Mouse (Mus musculus) stomach, embryonic 14.5 days (tissue): Measurements from ENCODE around the gene Zfhx3. TPM values are rescaled to one million over a fixed set of nuclear protein-coding genes. Genes with fewer than 3 reads are reported as not detected.

Experiments
- ATAC-seq: fragments of 200-750 bp; cut with Nextera tagmentation; 2 replicates; pipeline ENCODE4 v1.8.0; 2017; ENCODE audit warnings: low read depth, moderate TSS enrichment; ENCODE audit not compliant: insufficient number of reproducible peaks, insufficient read depth, low FRiP score
- H3K27ac ChIP-seq: fragments of 300-500 bp; sonication (generic); 2 replicates; pipeline ENCODE4 v1.5.1; 2014; ENCODE audit warnings: mild to moderate bottlenecking, low read length, moderate library complexity, mixed read lengths
- H3K27me3 ChIP-seq: fragments of 300-500 bp; sonication (generic); 2 replicates; pipeline ENCODE4 v1.6.1; 2014; ENCODE audit warnings: low read length, control low read depth, mixed read lengths; ENCODE audit not compliant: control insufficient read depth, insufficient read depth
- H3K36me3 ChIP-seq: fragments of 300-500 bp; sonication (generic); 2 replicates; pipeline ENCODE4 v1.6.1; 2014; ENCODE audit warnings: mild to moderate bottlenecking, control low read depth, low read length, moderate library complexity, mixed read lengths; ENCODE audit not compliant: control insufficient read depth, insufficient read depth
- H3K4me1 ChIP-seq: fragments of 300-500 bp; sonication (generic); 2 replicates; pipeline ENCODE4 v1.6.1; 2014; ENCODE audit warnings: low read length, control low read depth, mixed read lengths; ENCODE audit not compliant: control insufficient read depth, insufficient read depth
- H3K4me2 ChIP-seq: fragments of 300-500 bp; sonication (generic); replicated peaks from 2 replicates; pipeline ENCODE4 v1.6.1; 2014; ENCODE audit warnings: low read depth, low read length, control low read depth
- H3K4me3 ChIP-seq: fragments of 300-500 bp; sonication (generic); 2 replicates; pipeline ENCODE4 v1.5.1; 2014; ENCODE audit warnings: low read depth, low read length, control low read depth
- H3K9ac ChIP-seq: fragments of 300-500 bp; sonication (generic); replicated peaks from 2 replicates; pipeline ENCODE4 v1.6.1; 2014; ENCODE audit warnings: low read depth, mild to moderate bottlenecking, control low read depth, low read length, moderate library complexity, mixed read lengths
- H3K9me3 ChIP-seq: fragments of 300-500 bp; sonication (generic); 2 replicates; pipeline ENCODE4 v1.6.1; 2016; ENCODE audit warnings: low read depth, low read length, control low read depth; ENCODE audit not compliant: control insufficient read depth
- WGBS: fragments of 180-500 bp; shearing (Covaris S2); extraction: QIAGEN DNeasy Blood & Tissue Kit; methylation state at CpG from one replicate; pipeline ENCODE4 v1.1.7; 2014; 5-methylcytosine and 5-hydroxymethylcytosine counted together
- polyA plus RNA-seq: library from polyadenylated mRNA; unstranded; fragments of >200 nt; fragmentation: Nextera tagmentation; extraction: Ambion mirVana; gene quantifications from 2 replicates; pipeline ENCODE4 v1.2.1, GENCODE M21; 2014

The Zfhx3 gene
- polyA plus RNA-seq, 1 experiment from 2014 or later: 25.4 TPM

DNA sequence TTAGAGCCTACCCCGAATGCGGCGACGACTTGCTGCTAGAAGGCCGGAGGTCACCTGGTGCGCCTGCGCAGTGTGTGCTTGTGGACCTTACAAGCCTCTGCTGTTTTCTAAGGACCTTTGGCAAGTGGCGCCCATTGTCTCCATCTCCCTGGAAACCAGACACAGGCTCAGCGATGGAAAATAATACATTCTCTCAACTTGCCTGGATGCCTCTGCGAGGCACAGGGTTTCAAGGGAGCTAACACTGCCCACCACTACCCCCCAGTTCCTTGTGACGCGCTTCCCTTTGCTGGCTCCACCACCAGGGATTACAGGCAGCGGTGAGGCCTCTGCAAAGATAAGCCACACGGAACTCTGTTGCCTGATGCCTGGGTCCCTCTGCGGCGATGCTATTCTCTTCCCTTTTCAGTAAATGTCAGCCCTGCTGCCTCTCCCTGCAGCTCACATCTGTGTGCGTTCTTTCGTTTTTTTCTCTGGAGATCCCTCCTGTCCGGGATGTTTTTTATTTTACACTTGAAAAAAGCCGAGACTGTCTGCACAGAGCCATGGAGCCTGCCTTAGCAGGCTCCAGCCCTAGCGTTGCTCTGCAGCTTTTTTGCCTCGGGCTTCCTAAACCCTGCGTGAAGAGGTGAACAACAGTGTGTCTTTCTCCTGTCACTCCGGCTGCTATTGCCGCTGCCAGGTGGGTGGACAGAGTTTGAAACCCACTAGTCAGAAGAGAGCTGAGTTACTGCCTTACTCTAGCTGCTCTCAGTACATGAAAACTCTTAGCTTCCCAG is 464.5 kb downstream of the Zfhx3 start:
- Histone ChIP-seq H3K9me3 (no peaks in the 10 kb centered on the region), H3K4me1 (no peaks in the 10 kb centered on the region), H3K4me3 (no peak overlapping the region), H3K27me3 (no peaks in the 10 kb centered on the region), H3K27ac (no peak overlapping the region), H3K9ac (no peak overlapping the region), H3K36me3 (no peaks in the 10 kb centered on the region), H3K4me2 (no peak overlapping the region)
- ATAC-seq: no peak
- WGBS: 50% methylated on average over 25 of the region's 25 CpGs

DNA sequence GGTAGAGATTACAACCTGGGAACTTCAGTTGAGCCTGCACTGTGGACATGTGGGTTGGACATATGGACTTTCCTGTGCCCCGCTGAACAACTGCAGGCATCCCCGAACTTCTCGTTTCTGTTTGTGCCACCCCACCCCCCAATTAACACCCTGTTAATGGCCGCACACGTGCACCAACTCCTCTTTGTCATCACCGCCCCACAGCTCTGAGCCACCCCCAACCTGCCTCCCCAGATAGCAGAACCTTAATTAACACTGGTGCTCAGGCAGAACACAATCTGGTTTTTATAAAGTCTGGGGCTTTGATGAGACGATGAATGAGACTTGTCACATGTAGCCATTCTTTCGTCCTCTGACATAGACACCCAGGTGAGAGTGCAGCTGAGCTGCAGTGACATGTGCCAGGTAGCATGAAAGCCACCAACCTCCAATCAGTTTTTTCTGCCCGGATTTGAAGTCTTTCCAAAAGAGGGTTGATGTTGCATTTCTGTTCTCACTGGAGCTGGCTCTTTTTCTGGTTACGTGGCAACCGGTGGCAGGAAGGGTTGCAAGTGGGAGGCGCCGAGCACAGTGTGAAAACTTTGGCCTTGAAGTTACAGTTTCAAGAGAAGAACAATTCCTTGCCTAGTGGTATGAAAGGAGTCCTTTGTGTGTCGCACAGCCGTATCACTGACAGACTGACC is 476.9 kb downstream of the Zfhx3 start:
- H3K4me1 ChIP-seq: no peaks in the 10 kb centered on the region
- no peaks in the 10 kb centered on the region for H3K27me3 ChIP-seq
- no peaks in the 10 kb centered on the region for H3K36me3 ChIP-seq
- H3K9ac ChIP-seq: no peak overlapping the region
- no peak overlapping the region for H3K4me3 ChIP-seq
- 65% methylated on average over 15 of the region's 15 CpGs for WGBS
- no peak for ATAC-seq
- H3K4me2 ChIP-seq: no peak overlapping the region
- no peaks in the 10 kb centered on the region for H3K9me3 ChIP-seq
- no peak overlapping the region for H3K27ac ChIP-seq

DNA sequence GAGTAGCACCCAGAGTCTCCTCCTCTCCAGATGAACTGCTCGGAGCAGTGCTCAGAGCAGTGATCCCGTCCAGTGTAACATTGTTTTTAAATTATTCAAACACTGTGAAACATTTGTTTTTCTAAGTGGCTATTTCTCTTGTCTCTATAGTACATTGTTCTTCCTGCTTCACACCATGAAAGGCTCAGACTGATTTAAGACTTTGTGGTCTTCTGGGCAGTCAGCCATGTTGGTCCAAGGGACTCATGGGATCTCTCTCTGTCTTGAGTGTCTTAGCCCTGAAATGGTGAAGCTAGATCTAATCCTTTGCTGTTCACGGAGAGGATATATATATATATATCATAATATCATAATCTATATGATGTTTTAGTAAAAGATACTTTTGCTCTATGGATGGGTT is 480.1 kb downstream of the Zfhx3 start:
- Histone ChIP-seq H3K4me2 (no peak overlapping the region), H3K4me1 (no peaks in the 10 kb centered on the region), H3K4me3 (no peak overlapping the region), H3K36me3 (no peaks in the 10 kb centered on the region), H3K27me3 (no peaks in the 10 kb centered on the region), H3K27ac (no peak overlapping the region), H3K9me3 (no peaks in the 10 kb centered on the region), H3K9ac (no peak overlapping the region)
- no peak for ATAC-seq
- WGBS: 57% methylated on average over 3 of the region's 3 CpGs

DNA sequence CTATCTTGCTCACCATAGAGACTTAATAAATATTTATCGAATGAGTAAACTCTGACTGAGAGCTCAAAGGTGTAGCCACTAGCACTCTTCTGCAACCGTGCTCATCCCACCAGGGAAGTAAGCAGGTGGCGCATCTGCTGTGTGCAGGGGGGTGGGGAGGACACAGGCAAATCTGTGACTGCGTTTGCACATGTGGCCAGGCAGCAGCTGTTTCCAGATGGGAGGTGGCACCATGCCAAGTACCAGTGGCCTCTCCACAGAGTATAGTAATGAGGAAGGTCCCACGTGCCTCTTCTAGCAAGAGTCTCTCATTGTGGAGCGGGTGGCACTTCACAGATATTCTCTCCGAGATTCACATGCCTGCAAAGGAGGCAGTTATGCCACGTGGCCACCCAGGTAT is 481.9 kb downstream of the Zfhx3 start:
- 59% methylated on average over 8 of the region's 8 CpGs for WGBS
- peak; percentile 63; the same call in 1 of the 2 replicates for ATAC-seq

DNA sequence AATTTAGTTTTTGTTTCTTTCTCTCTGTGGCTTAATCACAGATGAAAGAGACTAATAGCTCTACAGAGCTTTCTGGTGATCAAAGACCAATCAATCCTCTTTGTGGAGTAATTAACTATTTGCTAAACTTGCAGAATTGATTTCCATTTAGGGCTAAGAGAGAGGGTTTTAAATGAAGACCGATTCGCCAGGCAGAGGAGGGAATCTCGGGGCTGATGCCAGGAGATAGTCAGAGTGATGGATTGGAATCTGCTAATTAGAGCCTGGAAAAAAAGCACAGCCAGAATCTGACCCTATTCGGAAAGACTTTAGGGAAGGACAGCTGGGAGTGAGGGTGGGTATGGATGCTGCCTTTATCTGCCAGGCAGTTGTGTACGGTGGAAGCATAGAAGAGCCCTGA is 490.9 kb downstream of the Zfhx3 start:
- Histone ChIP-seq H3K36me3 (no peaks in the 10 kb centered on the region), H3K9ac (no peak overlapping the region), H3K9me3 (no peaks in the 10 kb centered on the region), H3K27ac (no peak overlapping the region), H3K4me1 (no peaks in the 10 kb centered on the region), H3K4me2 (no peak overlapping the region), H3K4me3 (no peak overlapping the region), H3K27me3 (no peaks in the 10 kb centered on the region)
- WGBS: 24% methylated on average over 5 of the region's 5 CpGs
- no peak for ATAC-seq

More for the DNA sequence above, 481.9 kb downstream of the Zfhx3 start:
- Histone ChIP-seq H3K36me3 (no peaks in the 10 kb centered on the region), H3K4me1 (no peaks in the 10 kb centered on the region), H3K27me3 (no peaks in the 10 kb centered on the region), H3K4me3 (no peak overlapping the region), H3K9me3 (no peaks in the 10 kb centered on the region), H3K9ac (no peak overlapping the region), H3K4me2 (no peak overlapping the region), H3K27ac (no peak overlapping the region)

DNA sequence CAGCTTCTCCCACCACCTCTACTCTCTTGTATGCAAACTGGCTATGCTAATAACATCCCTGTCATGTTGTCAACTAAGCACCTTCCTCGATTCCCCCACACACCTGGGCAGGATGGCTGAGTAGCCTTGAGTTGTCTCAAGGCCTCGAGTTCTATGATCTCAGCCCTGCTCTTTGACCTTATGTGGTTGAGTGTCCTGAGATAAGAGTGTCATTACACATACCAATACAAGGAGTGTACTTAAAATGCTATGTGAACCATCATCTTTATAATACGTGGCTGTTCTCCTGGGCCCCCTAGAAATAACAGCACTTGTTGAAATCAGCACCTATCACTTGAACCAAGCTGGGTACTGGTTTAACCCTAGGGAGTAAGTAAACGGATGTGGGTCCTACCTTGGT is 492.1 kb downstream of the Zfhx3 start:
- Histone ChIP-seq H3K27ac (no peak overlapping the region), H3K4me3 (no peak overlapping the region), H3K9ac (no peak overlapping the region), H3K27me3 (no peaks in the 10 kb centered on the region), H3K36me3 (no peaks in the 10 kb centered on the region), H3K4me1 (no peaks in the 10 kb centered on the region), H3K4me2 (no peak overlapping the region), H3K9me3 (no peaks in the 10 kb centered on the region)
- 63% methylated on average over 4 of the region's 4 CpGs for WGBS
- ATAC-seq: no peak

DNA sequence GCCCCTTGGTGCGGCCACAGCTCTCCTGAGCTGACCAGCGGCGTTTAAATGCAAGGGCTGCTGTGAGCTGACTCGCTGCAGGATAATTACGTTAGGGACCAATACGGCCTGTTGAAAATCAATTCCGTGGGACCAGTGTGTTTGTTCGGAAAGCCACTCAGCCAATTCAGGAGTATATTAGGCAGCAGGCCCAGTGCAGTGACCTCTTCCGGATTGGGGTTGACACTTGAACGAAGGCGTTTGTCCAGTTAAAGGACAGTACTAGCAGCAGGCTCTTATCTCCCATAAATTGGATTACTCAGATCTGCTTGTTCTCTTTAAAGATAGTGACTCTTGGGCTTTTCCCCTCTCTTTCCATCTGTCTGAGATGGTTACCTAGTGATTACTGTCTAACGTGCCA is 493.9 kb downstream of the Zfhx3 start:
- no peaks in the 10 kb centered on the region for H3K36me3 ChIP-seq
- no peak overlapping the region for H3K4me3 ChIP-seq
- H3K4me1 ChIP-seq: no peaks in the 10 kb centered on the region
- no peaks in the 10 kb centered on the region for H3K9me3 ChIP-seq
- WGBS: 68% methylated on average over 12 of the region's 12 CpGs
- no peaks in the 10 kb centered on the region for H3K27me3 ChIP-seq
- ATAC-seq: no peak
- H3K27ac ChIP-seq: no peak overlapping the region
- no peak overlapping the region for H3K4me2 ChIP-seq
- no peak overlapping the region for H3K9ac ChIP-seq

DNA sequence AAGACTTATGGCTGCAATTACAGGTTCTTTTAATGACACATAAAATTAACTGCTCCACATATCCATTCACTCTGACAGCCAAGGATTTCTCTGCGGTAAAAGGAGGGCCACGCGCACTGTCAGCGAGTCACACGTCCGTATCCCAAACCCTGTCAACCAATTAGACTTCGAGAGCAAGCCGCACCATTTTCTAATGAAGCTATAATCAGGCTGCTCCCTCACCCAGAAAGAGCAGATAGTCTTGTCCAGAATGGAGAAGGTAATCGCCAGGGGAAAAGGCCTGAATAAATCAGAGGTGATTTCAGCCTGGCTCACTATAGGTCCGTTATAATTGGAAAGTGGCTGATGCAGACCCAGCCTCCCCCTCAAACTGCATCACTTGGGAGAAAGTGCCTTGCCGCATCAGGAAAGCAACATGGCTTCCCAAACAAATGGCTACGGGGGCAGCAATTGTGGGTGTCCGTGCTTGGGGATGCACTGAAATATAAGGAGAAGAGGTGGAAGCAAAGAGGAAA is 494.9 kb downstream of the Zfhx3 start:
- no peaks in the 10 kb centered on the region for H3K36me3 ChIP-seq
- ATAC-seq: no peak
- WGBS: 88% methylated on average over 13 of the region's 13 CpGs
- H3K4me1 ChIP-seq: no peaks in the 10 kb centered on the region
- H3K9ac ChIP-seq: no peak overlapping the region
- no peak overlapping the region for H3K27ac ChIP-seq
- no peaks in the 10 kb centered on the region for H3K27me3 ChIP-seq
- no peak overlapping the region for H3K4me3 ChIP-seq
- H3K4me2 ChIP-seq: no peak overlapping the region
- no peaks in the 10 kb centered on the region for H3K9me3 ChIP-seq
